Mouse (Mus musculus) layer of hippocampus, postnatal 10 days (tissue): ENCODE data around the gene Synm. TPM values are rescaled to one million over a fixed set of nuclear protein-coding genes. Genes with fewer than 3 reads are reported as not detected.

Experiments
- DNase-seq, 2 experiments: peaks; one replicate each; pipeline ENCODE4 v3.0.0; 2021; ENCODE audit warnings: low spot score in 2 of 2
- long read RNA-seq: library from polyadenylated mRNA; stranded (forward); transcript quantifications from one replicate; pipeline ENCODE4 v2.0.0, GENCODE M21; 2023
- total RNA-seq, 2 experiments: library from RNA; stranded (reverse); gene quantifications; 2 replicates each; pipeline ENCODE4 v1.2.3; 2021

Gene Synm
- 10 to 100 TPM; 26.8 to 29.4 TPM for total RNA-seq
- long read RNA-seq, full-length matches to known transcripts: 1 of 1 reads
- long read RNA-seq, partial matches to known transcripts: 0 of 1 reads
- long read RNA-seq, other reads (novel, unspliced or antisense): 0 of 1 reads

GRCm38 (mm10) chr7:67759629-67759995 is at the start of gene Synm:
Gene Synm (minus strand): TSS chr7:67759742.
- peak; percentile 97 to 98 for DNase-seq

GRCm38 (mm10) chr7:67803857-67804215 is 44.3 kb upstream of the Synm start:
- no peak for DNase-seq

GRCm38 (mm10) chr7:67803015-67803856 is 43.7 kb upstream of the Synm start:
- peak; percentile 86 to 91 for DNase-seq

- DNase-seq: no peak
Measured at GRCm38 (mm10) chr7:67801022-67801421, 41.5 kb upstream of the Synm start.

- DNase-seq: no peak
Measured at GRCm38 (mm10) chr7:67800547-67800946, 41.0 kb upstream of the Synm start.

GRCm38 (mm10) chr7:67798476-67798875 is 38.9 kb upstream of the Synm start:
- DNase-seq: no peak

- DNase-seq: no peak
Measured at GRCm38 (mm10) chr7:67797065-67797464, 37.5 kb upstream of the Synm start.

- no peak for DNase-seq
Measured at GRCm38 (mm10) chr7:67793449-67793848, 33.9 kb upstream of the Synm start.

- DNase-seq: no peak
Measured at GRCm38 (mm10) chr7:67791256-67791655, 31.7 kb upstream of the Synm start.

- DNase-seq: peak; percentile 77 to 79
Measured at GRCm38 (mm10) chr7:67788713-67789112, 29.2 kb upstream of the Synm start.

GRCm38 (mm10) chr7:67787861-67788260 is 28.3 kb upstream of the Synm start:
- DNase-seq: no peak

GRCm38 (mm10) chr7:67776636-67777305 is 17.2 kb upstream of the Synm start:
- no peak for DNase-seq

- DNase-seq: no peak
Measured at GRCm38 (mm10) chr7:67775623-67776022, 16.1 kb upstream of the Synm start.

- no peak for DNase-seq
Measured at GRCm38 (mm10) chr7:67772231-67772630, 12.7 kb upstream of the Synm start.

GRCm38 (mm10) chr7:67769487-67769886 is 9.9 kb upstream of the Synm start:
- DNase-seq: no peak

GRCm38 (mm10) chr7:67768125-67768524 is 8.6 kb upstream of the Synm start:
- no peak for DNase-seq

GRCm38 (mm10) chr7:67763625-67764024 is 4.1 kb upstream of the Synm start:
- no peak for DNase-seq

- peak; percentile 66 to 75 for DNase-seq
Measured at GRCm38 (mm10) chr7:67758858-67759628, 499 bp downstream of the Synm start.

GRCm38 (mm10) chr7:67758506-67758857 is 1.1 kb downstream of the Synm start:
- no peak for DNase-seq

- DNase-seq: no peak
Measured at GRCm38 (mm10) chr7:67756636-67757035, 2.9 kb downstream of the Synm start.

GRCm38 (mm10) chr7:67755366-67755765 is 4.2 kb downstream of the Synm start:
- DNase-seq: no peak

- no peak for DNase-seq
Measured at GRCm38 (mm10) chr7:67754606-67755005, 4.9 kb downstream of the Synm start.
